Mouse (Mus musculus) midbrain, embryonic 11.5 days (tissue): ENCODE data around the gene Cxcl9. TPM values are rescaled to one million over a fixed set of nuclear protein-coding genes. Genes with fewer than 3 reads are reported as not detected.

Experiments
- ATAC-seq: fragments of 200-750 bp; cut with Nextera tagmentation; 2 replicates; pipeline ENCODE4 v1.8.0; 2017; ENCODE audit warnings: moderate TSS enrichment, moderate library complexity; ENCODE audit not compliant: low FRiP score
- DNase-seq: peaks from one replicate; pipeline ENCODE4 v3.0.0; 2015; ENCODE audit warnings: low spot score; ENCODE audit errors: missing footprints
- H3K27ac ChIP-seq: fragments of 300-500 bp; sonication (generic); 2 replicates; pipeline ENCODE4 v1.5.1; 2014; ENCODE audit warnings: low read depth, low read length
- H3K27me3 ChIP-seq: fragments of 300-500 bp; sonication (generic); 2 replicates; pipeline ENCODE4 v1.6.1; 2014; ENCODE audit warnings: mild to moderate bottlenecking, low read length, moderate library complexity, mixed read lengths; ENCODE audit not compliant: control insufficient read depth, insufficient read depth
- H3K36me3 ChIP-seq: fragments of 300-500 bp; sonication (generic); 2 replicates; pipeline ENCODE4 v1.6.1; 2014; ENCODE audit warnings: mild to moderate bottlenecking, low read length, moderate library complexity, mixed read lengths; ENCODE audit not compliant: control insufficient read depth, insufficient read depth
- H3K4me1 ChIP-seq: fragments of 300-500 bp; sonication (generic); 2 replicates; pipeline ENCODE4 v1.6.1; 2014; ENCODE audit warnings: low read length; ENCODE audit not compliant: control insufficient read depth, insufficient read depth
- H3K4me2 ChIP-seq: fragments of 300-500 bp; sonication (generic); 2 replicates; pipeline ENCODE4 v1.6.1; 2014; ENCODE audit warnings: mild to moderate bottlenecking, moderate library complexity
- H3K4me3 ChIP-seq: fragments of 300-500 bp; sonication (generic); 2 replicates; pipeline ENCODE4 v1.5.1; 2014; ENCODE audit warnings: low read depth, low read length
- H3K9ac ChIP-seq: fragments of 300-500 bp; sonication (generic); 2 replicates; pipeline ENCODE4 v1.6.1; 2014; ENCODE audit warnings: low read length
- H3K9me3 ChIP-seq: fragments of 300-500 bp; sonication (generic); 2 replicates; pipeline ENCODE4 v1.6.1; 2016; ENCODE audit warnings: low read length; ENCODE audit not compliant: control insufficient read depth
- WGBS: fragments of 180-500 bp; shearing (Covaris S2); extraction: QIAGEN DNeasy Blood & Tissue Kit; methylation state at CpG from one replicate; pipeline ENCODE4 v1.1.7; 2014; 5-methylcytosine and 5-hydroxymethylcytosine counted together
- polyA plus RNA-seq: library from polyadenylated mRNA; unstranded; fragments of >200 nt; fragmentation: Nextera tagmentation; extraction: Ambion mirVana; gene quantifications from 2 replicates; pipeline ENCODE4 v1.2.1, GENCODE M21; 2014

Gene Cxcl9
- polyA plus RNA-seq, 1 experiment from 2014 or later, result not detected

DNA sequence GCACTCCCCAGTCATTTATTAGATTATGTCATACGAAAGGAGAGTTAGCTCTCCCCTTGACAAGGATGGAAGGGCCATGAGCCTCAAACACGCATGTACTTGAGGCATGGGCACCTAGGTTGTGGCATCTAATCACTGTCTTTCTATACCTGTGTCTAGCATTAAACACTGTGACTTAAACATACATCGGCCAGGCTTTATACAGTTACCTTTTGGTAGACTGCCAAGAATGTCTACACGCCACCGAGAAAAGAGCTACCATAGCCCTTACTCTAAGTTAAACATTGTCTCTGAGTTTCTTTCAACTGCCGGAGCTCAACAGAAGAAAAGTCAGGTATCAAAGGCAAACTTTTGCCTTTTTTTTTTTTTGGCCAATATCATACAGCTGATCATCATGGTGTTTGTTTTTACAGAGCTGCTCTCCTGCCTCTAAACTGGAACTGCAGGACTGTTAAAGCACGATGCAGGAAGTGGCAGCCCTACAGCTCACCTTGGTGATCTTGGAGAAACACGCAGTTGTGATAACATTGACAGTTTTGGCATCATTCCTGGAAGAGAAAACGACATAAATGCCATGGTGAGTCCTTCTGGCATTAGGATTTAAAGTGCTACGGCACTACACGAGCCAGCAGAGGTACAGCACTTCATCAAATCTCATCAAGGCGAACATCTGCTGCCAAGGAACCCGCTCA, 25.6 kb downstream of the Cxcl9 start:
- WGBS, result 92% methylated on average over 13 of the region's 13 CpGs
- ATAC-seq (no peak), DNase-seq (no peak)
- no peak overlapping the region for H3K27ac ChIP-seq
- H3K9ac ChIP-seq, result no peak overlapping the region
- no peak overlapping the region for H3K4me2 ChIP-seq
- peaks cover 25% of the 10 kb centered on the region for H3K36me3 ChIP-seq
- H3K27me3 ChIP-seq, result no peaks in the 10 kb centered on the region
- no peak overlapping the region for H3K4me3 ChIP-seq
- H3K4me1 ChIP-seq, result no peaks in the 10 kb centered on the region
- H3K9me3 ChIP-seq, result no peaks in the 10 kb centered on the region

DNA sequence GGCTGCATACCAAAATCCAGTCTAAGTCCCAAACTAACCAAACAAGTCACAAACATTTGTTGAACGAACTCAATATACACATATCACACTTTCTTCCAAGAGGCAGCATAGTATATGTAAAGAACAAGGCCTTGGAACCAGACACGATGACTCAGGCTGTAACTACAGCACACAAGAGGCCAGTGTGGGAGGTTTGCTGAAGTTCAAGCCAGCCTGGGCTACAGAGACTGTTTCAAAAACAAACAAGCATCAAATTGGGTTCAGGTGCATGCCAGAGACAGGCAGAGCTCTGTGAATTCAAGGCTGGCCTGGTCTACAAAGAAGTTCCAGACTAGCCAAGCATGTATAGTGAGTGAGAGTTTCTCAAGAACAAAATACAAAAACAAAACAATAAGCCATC, 33.4 kb downstream of the Cxcl9 start:
- H3K4me2 ChIP-seq, result no peak overlapping the region
- WGBS, result 98% methylated on average over 2 of the region's 2 CpGs
- no peak overlapping the region for H3K27ac ChIP-seq
- no peaks in the 10 kb centered on the region for H3K9me3 ChIP-seq
- DNase-seq (no peak), ATAC-seq (no peak)
- no peak overlapping the region for H3K9ac ChIP-seq
- no peaks in the 10 kb centered on the region for H3K27me3 ChIP-seq
- H3K4me1 ChIP-seq, result no peaks in the 10 kb centered on the region
- H3K4me3 ChIP-seq, result no peak overlapping the region
- peaks cover 21% of the 10 kb centered on the region for H3K36me3 ChIP-seq

DNA sequence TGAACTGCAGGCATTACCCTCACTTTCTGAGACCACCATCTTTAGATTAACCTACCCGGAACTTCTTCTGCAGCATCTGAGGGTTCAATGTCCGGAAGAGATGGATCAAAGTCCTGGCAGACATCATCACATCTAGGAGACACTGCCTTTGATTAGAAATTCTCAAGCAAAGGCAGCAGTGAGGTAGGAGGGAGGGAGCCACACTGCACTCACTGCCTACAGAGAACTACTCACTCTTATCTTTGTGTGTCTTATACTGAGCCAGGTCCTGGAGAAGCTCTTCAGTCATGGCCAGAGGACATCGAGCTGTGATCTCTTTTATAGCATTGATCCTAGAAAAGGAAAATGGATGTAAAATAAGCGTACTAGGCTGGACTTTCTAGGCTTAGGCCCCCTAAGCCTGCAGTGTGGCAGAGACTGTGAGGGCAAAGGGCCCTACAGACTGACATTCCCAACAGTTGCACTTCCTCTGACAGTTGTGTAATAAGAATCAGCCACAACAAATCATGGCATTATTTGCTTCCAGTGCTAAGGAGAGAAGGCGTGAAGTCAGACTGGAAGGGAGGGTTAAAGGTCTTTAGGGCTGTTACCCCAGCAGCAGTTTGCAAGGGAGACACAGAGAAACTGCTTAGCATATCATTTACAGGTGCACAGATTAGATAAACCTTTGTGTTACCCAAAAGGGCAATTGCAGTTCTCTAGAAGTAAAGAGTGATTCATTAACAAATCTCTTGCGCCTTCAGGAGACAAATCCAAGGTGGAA, 36.0 kb downstream of the Cxcl9 start:
- no peaks in the 10 kb centered on the region for H3K27me3 ChIP-seq
- peaks cover 18% of the 10 kb centered on the region for H3K36me3 ChIP-seq
- H3K9ac ChIP-seq, result no peak overlapping the region
- H3K4me2 ChIP-seq, result no peak overlapping the region
- DNase-seq (no peak), ATAC-seq (no peak)
- no peaks in the 10 kb centered on the region for H3K9me3 ChIP-seq
- no peak overlapping the region for H3K27ac ChIP-seq
- no peaks in the 10 kb centered on the region for H3K4me1 ChIP-seq
- WGBS, result 88% methylated on average over 6 of the region's 6 CpGs
- no peak overlapping the region for H3K4me3 ChIP-seq

- ATAC-seq (no peak), DNase-seq (no peak)
- H3K4me1 ChIP-seq, result no peaks in the 10 kb centered on the region
- no peak overlapping the region for H3K4me2 ChIP-seq
- H3K36me3 ChIP-seq, result peaks cover 10% of the 10 kb centered on the region
- no peaks in the 10 kb centered on the region for H3K9me3 ChIP-seq
- no peaks in the 10 kb centered on the region for H3K27me3 ChIP-seq
- H3K27ac ChIP-seq, result no peak overlapping the region
- H3K9ac ChIP-seq, result no peak overlapping the region
- H3K4me3 ChIP-seq, result no peak overlapping the region
- 93% methylated on average over 6 of the region's 6 CpGs for WGBS
Measured at GRCm38 (mm10) chr5:92287840-92288239, 40.0 kb downstream of the Cxcl9 start.

DNA sequence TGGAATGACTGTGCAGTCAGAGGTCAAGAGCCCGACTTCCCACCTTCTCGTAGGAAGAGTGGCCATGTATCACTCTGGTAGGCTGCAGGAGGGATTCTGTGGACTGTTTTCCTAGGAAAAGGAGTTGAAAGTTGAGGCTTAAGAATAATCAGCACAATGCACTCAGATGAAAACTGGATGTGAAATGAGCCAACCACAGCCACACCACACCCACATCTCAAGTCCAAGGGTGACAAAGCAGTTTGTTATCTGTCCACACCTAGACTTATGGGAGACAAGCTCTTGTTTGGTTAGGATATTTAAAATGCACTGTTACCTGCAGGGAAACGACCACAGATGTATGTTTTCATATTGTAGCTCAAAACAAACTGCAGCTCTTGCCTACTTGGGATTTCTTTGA, 44.8 kb downstream of the Cxcl9 start:
- Histone ChIP-seq H3K9ac (no peak overlapping the region), H3K36me3 (no peaks in the 10 kb centered on the region), H3K4me1 (no peaks in the 10 kb centered on the region), H3K4me2 (no peak overlapping the region), H3K4me3 (no peak overlapping the region), H3K27ac (no peak overlapping the region), H3K27me3 (no peaks in the 10 kb centered on the region), H3K9me3 (no peaks in the 10 kb centered on the region)
- 67% methylated on average over 3 of the region's 3 CpGs for WGBS
- DNase-seq, result no peak
- ATAC-seq, result no peak

GRCm38 (mm10) chr5:92282571-92282970, 45.3 kb downstream of the Cxcl9 start:
- H3K9ac ChIP-seq, result no peak overlapping the region
- no peaks in the 10 kb centered on the region for H3K36me3 ChIP-seq
- no peak for DNase-seq
- no peak for ATAC-seq
- no peak overlapping the region for H3K4me3 ChIP-seq
- H3K4me2 ChIP-seq, result no peak overlapping the region
- no peaks in the 10 kb centered on the region for H3K9me3 ChIP-seq
- WGBS, result 80% methylated on average over 4 of the region's 4 CpGs
- H3K27ac ChIP-seq, result no peak overlapping the region
- H3K4me1 ChIP-seq, result peaks cover 1% of the 10 kb centered on the region; the same call in 1 of the 2 replicates
- no peaks in the 10 kb centered on the region for H3K27me3 ChIP-seq

GRCm38 (mm10) chr5:92278942-92279537, 48.8 kb downstream of the Cxcl9 start:
- Histone ChIP-seq H3K36me3 (no peaks in the 10 kb centered on the region), H3K27ac (no peak overlapping the region), H3K9ac (no peak overlapping the region), H3K4me3 (no peak overlapping the region), H3K27me3 (no peaks in the 10 kb centered on the region; the same call in 1 of the 2 replicates), H3K9me3 (no peaks in the 10 kb centered on the region), H3K4me1 (peaks cover 3% of the 10 kb centered on the region; the same call in 1 of the 2 replicates), H3K4me2 (no peak overlapping the region)
- DNase-seq (no peak), ATAC-seq (no peak)
- 83% methylated on average over 10 of the region's 10 CpGs for WGBS

DNA sequence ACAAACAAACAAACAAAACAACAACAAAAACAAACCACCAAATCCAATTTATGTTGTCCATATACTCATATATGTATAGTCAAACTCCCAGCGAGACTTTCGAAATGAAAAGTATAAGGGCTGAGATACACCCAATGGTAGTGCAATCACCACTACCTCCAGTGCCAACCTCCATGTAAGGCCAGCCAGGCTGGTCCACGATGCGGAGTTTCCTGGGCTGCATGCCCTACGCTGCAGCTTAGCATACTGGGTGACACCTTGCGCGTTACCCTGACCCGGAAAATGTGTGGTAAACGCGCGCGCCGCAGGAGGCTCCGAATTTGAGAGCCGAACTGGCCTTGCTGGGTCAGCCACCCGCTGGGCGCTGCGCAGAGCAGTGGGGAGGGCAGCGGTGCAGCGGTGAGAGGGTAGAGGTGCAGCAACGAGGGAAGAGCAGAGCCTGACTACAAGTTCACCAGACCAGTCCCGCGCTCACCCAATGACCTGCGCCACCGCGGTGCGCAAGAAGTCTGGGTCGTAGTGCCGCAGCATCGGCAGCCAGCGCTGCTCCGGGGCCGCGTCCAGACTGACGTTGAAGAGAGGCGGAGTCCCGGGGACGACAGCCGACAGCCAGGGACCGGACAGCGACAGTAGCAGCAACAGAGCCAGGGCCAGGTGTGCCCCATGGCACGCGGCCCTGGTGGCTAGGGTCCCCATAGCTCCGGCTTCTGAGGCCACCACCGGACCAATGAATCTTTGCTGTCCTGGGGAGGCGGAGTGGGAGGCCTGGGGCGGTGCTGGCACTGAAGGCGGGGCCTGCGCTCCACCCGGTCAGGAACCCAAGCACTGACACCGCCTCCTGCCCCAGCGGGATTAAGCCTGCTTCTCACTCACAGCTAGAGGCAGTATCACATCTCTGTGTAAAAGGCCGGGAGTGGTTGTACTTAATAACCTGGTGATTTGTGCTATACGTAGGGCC, 50.2 kb downstream of the Cxcl9 start, which contains the start of gene Naaa:
Gene Naaa (minus strand): TSS at position 734 of the 958 bp plus-strand sequence.
- Histone ChIP-seq H3K4me3 (peak within 1 kb of the TSS; percentile 63), H3K9ac (peak within 1 kb of the TSS; percentile 62), H3K36me3 (no peaks in the 10 kb centered on the region), H3K4me1 (peaks cover 3% of the 10 kb centered on the region; the same call in 1 of the 2 replicates), H3K9me3 (no peaks in the 10 kb centered on the region), H3K27ac (0 out of 2 replicates have a peak within 1 kb of the TSS, but pooled peaks have one; percentile 20), H3K27me3 (no peaks in the 10 kb centered on the region; the same call in 1 of the 2 replicates), H3K4me2 (peak within 1 kb of the TSS; percentile 87)
- ATAC-seq (peak; percentile 92), DNase-seq (peak; percentile 97)
- WGBS, result 3% methylated on average over 54 of the region's 54 CpGs
